Mouse (Mus musculus) spleen, adult 2 months (tissue): ENCODE data around the gene Tmem274. TPM values are rescaled to one million over a fixed set of nuclear protein-coding genes. Genes with fewer than 3 reads are reported as not detected.

Experiments used
- DNase-seq, 2 experiments: peaks; one replicate each; pipeline versions ENCODE4 v3.0.0 to v3.0.0-alpha.2; 2012 to 2021; ENCODE audit warnings: low spot score in 2 of 2, low read depth in 1 of 2
- H3K27ac ChIP-seq: fragments of 200-500 bp; 2 replicates; pipeline ENCODE4 v1.5.1; 2012; ENCODE audit warnings: low read length, inconsistent platforms; ENCODE audit not compliant: insufficient read depth
- H3K27me3 ChIP-seq: fragments of 200-500 bp; 2 replicates; pipeline ENCODE4 v1.6.1; 2012; ENCODE audit warnings: mild to moderate bottlenecking, moderate library complexity, low read length, inconsistent platforms; ENCODE audit not compliant: control insufficient read depth, insufficient read depth
- H3K36me3 ChIP-seq: fragments of 200-500 bp; 2 replicates; pipeline ENCODE4 v1.6.1; 2012; ENCODE audit warnings: mild to moderate bottlenecking, low read length, inconsistent platforms; ENCODE audit not compliant: control insufficient read depth, insufficient read depth
- H3K4me1 ChIP-seq: fragments of 200-500 bp; 2 replicates; pipeline ENCODE4 v1.6.1; 2011; ENCODE audit warnings: inconsistent platforms; ENCODE audit not compliant: control insufficient read depth, insufficient read depth, insufficient read length
- H3K4me3 ChIP-seq: fragments of 200-500 bp; 2 replicates; pipeline ENCODE4 v1.5.1; 2011; ENCODE audit warnings: mild to moderate bottlenecking, inconsistent platforms; ENCODE audit not compliant: insufficient read depth, insufficient read length; ENCODE audit errors: extremely low read depth
- CTCF ChIP-seq: fragments of 200-500 bp; IDR thresholded peaks from 2 replicates; pipeline ENCODE4 v1.5.1; 2011; ENCODE audit warnings: mild to moderate bottlenecking, inconsistent platforms; ENCODE audit not compliant: insufficient read depth, insufficient read length, insufficient replicate concordance; ENCODE audit errors: extremely low read depth
- POLR2A ChIP-seq: fragments of 200-500 bp; IDR thresholded peaks from 2 replicates; pipeline ENCODE4 v1.6.1; 2011; ENCODE audit warnings: low read depth, low read length, inconsistent platforms
- WGBS: fragments of 180-500 bp; shearing (Covaris S2); methylation state at CpG from one replicate; pipeline ENCODE4 v1.1.7; 2018; 5-methylcytosine and 5-hydroxymethylcytosine counted together
- polyA plus RNA-seq: library from polyadenylated mRNA; depleted of rRNA; stranded (reverse); fragments of >200 nt; gene quantifications from 2 replicates; pipeline ENCODE4 v1.2.3, GENCODE M21; 2012

Gene Tmem274
- polyA plus RNA-seq, 1 experiment, result not detected

DNA sequence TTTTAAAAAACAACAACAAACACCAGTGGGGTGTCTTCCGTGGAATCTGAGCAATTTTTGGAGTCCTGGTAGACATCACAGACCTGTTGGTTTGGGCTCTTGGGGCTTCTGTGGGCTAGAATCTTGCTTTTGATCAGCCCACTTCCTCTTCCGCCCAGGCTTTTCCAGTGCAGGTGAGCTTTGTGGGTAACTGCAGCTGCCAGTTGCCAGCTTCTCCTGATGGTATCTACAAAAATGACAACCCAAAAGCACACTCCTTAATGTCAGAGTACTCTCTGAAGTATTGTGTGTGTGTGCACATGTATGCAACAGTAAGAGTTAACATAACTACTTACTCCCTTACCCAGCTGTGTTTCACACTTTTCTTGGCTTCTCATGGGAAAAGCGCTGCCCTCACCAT is 7.6 kb upstream of the Tmem274 start:
- Histone ChIP-seq H3K27ac (no peak overlapping the region), H3K36me3 (peaks cover 4% of the 10 kb centered on the region), H3K4me3 (no peak overlapping the region), H3K4me1 (peaks cover 2% of the 10 kb centered on the region; the same call in 1 of the 2 replicates), H3K27me3 (no peaks in the 10 kb centered on the region)
- peak; percentile 31 to 35 for DNase-seq
- WGBS, result 43% methylated on average over 3 of the region's 3 CpGs
- no peak for TF ChIP-seq POLR2A
- no peak for TF ChIP-seq CTCF

DNA sequence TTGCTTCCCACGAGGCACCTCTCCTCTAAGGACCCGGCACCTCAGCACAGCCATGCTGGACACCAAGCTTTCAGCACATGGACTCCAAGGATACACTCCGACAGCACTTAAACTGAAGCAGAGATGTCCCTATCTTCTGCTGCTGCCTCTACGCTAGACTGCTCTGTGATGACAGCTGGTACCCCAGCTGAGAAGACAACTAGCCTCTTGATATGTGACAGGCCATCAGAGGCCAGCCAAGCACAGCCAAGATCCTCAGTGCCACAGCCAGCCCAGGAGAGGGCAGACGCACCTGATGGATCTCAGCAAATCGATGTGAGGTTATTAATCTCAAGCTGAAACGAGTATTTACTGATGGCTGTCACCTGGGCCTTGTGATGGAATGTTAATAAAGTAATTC is 2.1 kb upstream of the Tmem274 start:
- H3K27ac ChIP-seq, result no peak overlapping the region

DNA sequence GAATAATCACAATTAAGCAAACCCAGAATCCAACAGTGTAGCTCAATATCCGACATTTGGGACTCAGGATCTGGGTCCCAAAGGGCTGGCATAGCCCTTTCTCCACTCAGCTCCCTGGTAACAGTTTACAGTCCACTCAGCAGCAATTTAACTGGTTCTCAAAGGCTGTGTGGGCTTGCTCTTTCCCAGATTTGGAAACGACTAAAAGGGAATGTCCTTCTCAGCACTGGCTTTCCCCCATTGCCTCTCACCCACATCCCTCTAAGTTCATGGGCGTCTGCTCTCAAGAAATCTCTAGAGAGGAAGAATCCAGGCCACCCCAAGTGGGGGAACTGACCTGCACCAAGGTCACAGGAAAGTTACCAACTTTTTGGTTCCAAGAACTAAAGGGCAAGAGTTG is 7.4 kb downstream of the Tmem274 start:
- no peak for DNase-seq
- H3K27ac ChIP-seq, result peak overlapping the region; percentile 41; the same call in 1 of the 2 replicates
- H3K4me1 ChIP-seq, result peaks cover 5% of the 10 kb centered on the region; the same call in 1 of the 2 replicates
- TF ChIP-seq POLR2A (no peak), CTCF (no peak)
- WGBS, result 54% methylated on average over 3 of the region's 3 CpGs
- no peaks in the 10 kb centered on the region for H3K27me3 ChIP-seq
- peaks cover 21% of the 10 kb centered on the region for H3K36me3 ChIP-seq
- H3K4me3 ChIP-seq, result peak overlapping the region; percentile 87

More for the DNA sequence above, 2.1 kb upstream of the Tmem274 start:
- Histone ChIP-seq H3K27me3 (no peaks in the 10 kb centered on the region), H3K36me3 (peaks cover 2% of the 10 kb centered on the region), H3K4me1 (no peaks in the 10 kb centered on the region; the same call in 1 of the 2 replicates), H3K4me3 (no peak overlapping the region)
- WGBS, result 82% methylated on average over 7 of the region's 7 CpGs
- no peak for DNase-seq
- TF ChIP-seq POLR2A, result no peak
- no peak for TF ChIP-seq CTCF

DNA sequence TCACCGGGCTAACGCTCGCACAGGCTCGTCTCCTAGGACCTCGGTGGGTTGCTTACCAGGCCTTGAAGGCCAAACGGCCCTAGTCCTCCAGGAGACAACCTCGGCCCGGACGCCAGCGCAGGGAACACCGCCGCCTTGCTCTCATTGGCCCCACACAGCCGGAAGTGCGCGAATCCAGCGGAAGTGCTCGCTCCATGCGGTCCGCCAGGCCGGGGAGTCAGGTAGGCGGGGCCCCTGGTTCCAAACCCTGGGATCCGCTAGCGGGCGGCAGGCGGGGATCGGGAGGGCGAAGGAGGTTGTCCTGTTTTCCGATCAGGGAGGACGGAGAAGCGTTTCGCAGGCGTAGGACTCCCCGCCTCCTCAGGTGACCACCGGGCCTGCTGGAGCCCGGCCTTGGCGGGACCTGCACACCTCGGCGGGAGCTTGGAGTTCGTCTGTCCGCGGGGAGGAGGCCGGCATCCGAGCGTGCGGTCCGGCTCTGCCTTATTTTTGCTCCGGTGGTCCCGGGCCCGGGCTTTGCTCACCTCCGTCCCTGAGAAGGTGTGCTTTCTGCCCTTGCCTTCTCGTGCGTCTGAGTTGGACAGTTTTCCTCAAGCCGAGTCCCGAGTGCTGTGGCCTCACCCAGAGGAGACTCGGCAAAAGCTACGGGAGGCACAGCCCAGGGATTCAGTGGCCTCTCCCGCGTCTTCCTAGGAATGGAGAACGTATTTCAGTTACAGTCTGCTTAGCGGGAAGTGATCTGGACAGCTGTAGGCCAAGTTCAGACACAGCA is 8.1 kb downstream of the Tmem274 start, which contains the start of the genes Nmnat1 and Lzic:
Nmnat1 (minus strand) TSS at position 150 of the 772 bp plus-strand sequence.
Lzic (plus strand) TSS at position 177 of the 772 bp plus-strand sequence.
- Histone ChIP-seq H3K36me3 (peaks cover 25% of the 10 kb centered on the region), H3K27ac (peak within 1 kb of the TSS; percentile 41), H3K4me3 (peak within 1 kb of the TSS; percentile 87), H3K4me1 (peaks cover 5% of the 10 kb centered on the region; the same call in 1 of the 2 replicates), H3K27me3 (no peaks in the 10 kb centered on the region)
- peak; percentile 76 to 84 for DNase-seq
- TF ChIP-seq POLR2A, result no peak
- TF ChIP-seq CTCF, result no peak
- WGBS, result under 1% methylated on average over 60 of the region's 60 CpGs

DNA sequence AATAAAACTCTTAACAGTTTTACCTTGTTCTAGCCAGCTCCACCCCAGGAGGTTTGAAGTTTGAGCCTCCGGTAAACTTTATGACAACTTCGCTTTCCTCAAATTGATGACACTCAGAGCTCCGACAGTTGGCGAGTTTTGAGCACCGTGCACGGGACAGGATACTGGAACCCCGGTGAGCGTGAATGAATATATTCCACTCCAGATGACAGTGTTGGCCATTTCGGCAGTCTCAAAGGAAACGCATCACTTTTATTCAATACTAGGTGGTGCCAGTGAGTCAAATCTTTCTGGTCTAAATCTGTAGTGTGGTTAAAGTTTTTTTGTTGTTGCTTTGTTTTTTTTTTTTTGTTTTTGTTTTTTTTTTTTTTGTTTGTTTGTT is 8.6 kb downstream of the Tmem274 start:
- peak overlapping the region; percentile 35 for H3K27ac ChIP-seq
- peaks cover 5% of the 10 kb centered on the region; the same call in 1 of the 2 replicates for H3K4me1 ChIP-seq
- WGBS, result 2% methylated on average over 10 of the region's 10 CpGs
- no peaks in the 10 kb centered on the region for H3K27me3 ChIP-seq
- H3K4me3 ChIP-seq, result peak overlapping the region; percentile 87
- peak in 1 of 2 experiments; percentile 28 for DNase-seq
- peaks cover 28% of the 10 kb centered on the region for H3K36me3 ChIP-seq
- TF ChIP-seq CTCF (no peak), POLR2A (no peak)

DNA sequence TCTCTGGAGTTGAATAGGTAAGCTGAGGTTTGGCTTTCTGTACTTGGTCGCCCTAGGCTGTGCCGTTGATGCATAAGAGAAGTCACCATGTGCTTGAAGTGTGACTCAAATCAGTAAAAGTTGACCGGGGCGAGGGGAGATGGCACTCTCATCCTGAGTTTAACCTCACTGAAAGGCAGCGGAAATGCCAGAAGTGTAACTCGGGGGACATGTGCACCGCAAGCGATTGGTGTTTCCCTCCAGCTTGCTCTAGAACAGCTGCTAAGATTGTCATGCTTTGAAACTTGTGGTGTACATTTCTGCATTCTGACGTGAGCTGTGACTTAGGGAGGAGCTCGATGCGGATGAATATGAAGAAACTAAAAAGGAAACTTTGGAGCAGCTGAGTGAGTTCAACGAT is 10.6 kb downstream of the Tmem274 start:
- no peak for DNase-seq
- Histone ChIP-seq H3K4me1 (peaks cover 5% of the 10 kb centered on the region; the same call in 1 of the 2 replicates), H3K36me3 (peaks cover 29% of the 10 kb centered on the region), H3K27me3 (no peaks in the 10 kb centered on the region), H3K27ac (no peak overlapping the region), H3K4me3 (no peak overlapping the region)
- 91% methylated on average over 12 of the region's 12 CpGs for WGBS
- TF ChIP-seq CTCF (no peak), POLR2A (no peak)
